Mouse (Mus musculus) midbrain, embryonic 10.5 days (tissue): ENCODE results near the gene Dcst1. TPM values are rescaled to one million over a fixed set of nuclear protein-coding genes. Genes with fewer than 3 reads are reported as not detected.

ENCODE experiments used
- DNase-seq: peaks from one replicate; pipeline ENCODE4 v3.0.0-alpha.2; 2017; ENCODE audit warnings: low spot score
- H3K27ac ChIP-seq: fragments of 300-500 bp; sonication (generic); replicated peaks from 2 replicates; pipeline ENCODE4 v1.5.1; 2016; ENCODE audit warnings: mild to moderate bottlenecking
- H3K27me3 ChIP-seq: fragments of 300-500 bp; sonication (generic); 2 replicates; pipeline ENCODE4 v1.6.1; 2016; ENCODE audit warnings: low read depth, mild to moderate bottlenecking; ENCODE audit not compliant: poor library complexity, severe bottlenecking
- H3K36me3 ChIP-seq: fragments of 300-500 bp; sonication (generic); 2 replicates; pipeline ENCODE4 v1.6.1; 2016; ENCODE audit warnings: mild to moderate bottlenecking, moderate library complexity
- H3K4me1 ChIP-seq: fragments of 300-500 bp; sonication (generic); 2 replicates; pipeline ENCODE4 v1.6.1; 2016
- H3K4me3 ChIP-seq: fragments of 300-500 bp; sonication (generic); 2 replicates; pipeline ENCODE4 v1.5.1; 2016; ENCODE audit warnings: mild to moderate bottlenecking, moderate library complexity
- H3K9me3 ChIP-seq: fragments of 300-500 bp; sonication (generic); replicated peaks from 2 replicates; pipeline ENCODE4 v1.6.1; 2016; ENCODE audit warnings: mild to moderate bottlenecking
- WGBS: fragments of 180-500 bp; shearing (Covaris S2); methylation state at CpG from one replicate; pipeline ENCODE4 v1.1.7; 2016; 5-methylcytosine and 5-hydroxymethylcytosine counted together
- polyA plus RNA-seq: library from polyadenylated mRNA; unstranded; fragments of >200 nt; fragmentation: Nextera tagmentation; extraction: Ambion mirVana; gene quantifications from 2 replicates; pipeline ENCODE4 v1.2.1, GENCODE M21; 2016

Gene Dcst1
- polyA plus RNA-seq, 1 experiment from 2014 or later, result 0.11 TPM

DNA sequence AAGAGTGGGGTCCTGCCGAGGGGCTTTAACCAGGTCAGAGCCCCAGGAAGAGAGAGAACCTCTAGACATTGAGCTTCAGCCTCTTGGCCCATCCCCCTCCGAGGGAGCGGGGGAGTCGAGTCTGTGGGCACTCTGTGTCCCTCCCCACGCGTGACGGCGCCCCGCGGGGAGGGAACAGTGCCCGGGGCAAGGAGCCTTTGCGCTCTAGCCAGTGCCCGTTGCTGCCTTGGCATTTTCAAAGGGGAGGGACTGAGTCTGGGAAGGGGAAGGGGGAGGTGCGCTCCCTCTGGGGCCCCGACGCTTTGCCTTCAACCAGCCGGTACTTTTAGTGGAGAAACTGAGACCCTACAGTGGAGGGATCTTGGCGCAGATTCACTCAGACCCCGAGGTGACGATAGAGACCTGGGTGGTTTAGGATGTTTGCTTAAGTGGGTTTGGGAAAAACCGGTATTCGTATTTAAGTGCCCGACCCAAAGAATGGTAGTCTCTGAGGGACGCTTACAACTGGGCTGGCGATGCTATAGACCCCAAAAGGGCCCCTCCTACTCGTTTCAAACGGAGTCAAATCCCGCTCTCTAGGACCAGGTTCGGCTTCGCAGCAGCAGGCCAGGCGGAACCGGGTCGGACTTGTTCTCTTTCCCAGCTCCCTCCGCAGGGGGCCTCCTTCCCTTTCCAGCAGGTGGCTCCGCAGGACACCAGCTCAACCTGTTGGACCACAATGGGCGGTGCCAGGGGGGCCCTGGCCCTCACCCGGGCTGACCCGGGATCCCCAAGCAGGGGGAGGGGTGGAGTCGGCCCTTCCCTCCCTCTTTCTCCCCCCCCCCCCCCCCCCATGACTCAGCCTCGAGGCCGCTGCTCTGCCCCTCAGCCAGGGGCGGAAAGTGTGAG lies 29.2 kb upstream of the Dcst1 start, which contains the start of gene Zbtb7b:
Gene Zbtb7b (minus strand): TSS at position 771 of the 888 bp plus-strand sequence.
- DNase-seq, result peak; percentile 70
- H3K27ac ChIP-seq, result peak within 1 kb of the TSS; percentile 88
- H3K4me3 ChIP-seq, result peak within 1 kb of the TSS; percentile 61
- H3K9me3 ChIP-seq, result no peaks in the 10 kb centered on the region
- peaks cover 49% of the 10 kb centered on the region for H3K27me3 ChIP-seq
- WGBS, result 0% methylated on average over 41 of the region's 42 CpGs
- H3K36me3 ChIP-seq, result no peaks in the 10 kb centered on the region
- peaks cover 69% of the 10 kb centered on the region for H3K4me1 ChIP-seq

DNA sequence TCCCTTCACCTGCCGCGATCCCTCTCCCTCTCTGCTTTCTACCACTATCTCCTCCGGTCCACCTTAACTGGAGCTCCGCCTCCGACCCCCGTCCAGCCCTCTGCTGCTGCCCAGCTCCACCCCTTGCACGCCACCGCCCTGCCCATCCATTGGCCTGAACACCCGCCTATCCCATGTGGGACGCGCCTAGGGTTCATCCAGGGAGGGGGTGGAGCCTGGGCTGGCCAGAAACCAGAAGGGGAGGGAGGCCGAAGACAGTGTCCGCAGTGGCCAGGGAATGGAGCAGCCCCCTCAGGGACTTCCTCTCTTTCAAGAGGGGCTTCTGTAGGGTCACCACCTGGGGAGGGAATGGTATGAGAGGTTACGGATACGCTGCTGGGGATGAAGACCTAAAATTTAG lies 28.6 kb upstream of the Dcst1 start:
- H3K4me3 ChIP-seq, result peak overlapping the region; percentile 61
- peaks cover 71% of the 10 kb centered on the region for H3K4me1 ChIP-seq
- 0% methylated on average over 15 of the region's 15 CpGs for WGBS
- peak overlapping the region; percentile 88 for H3K27ac ChIP-seq
- peak; percentile 98 for DNase-seq
- peaks cover 49% of the 10 kb centered on the region for H3K27me3 ChIP-seq
- H3K9me3 ChIP-seq, result no peaks in the 10 kb centered on the region
- H3K36me3 ChIP-seq, result no peaks in the 10 kb centered on the region

DNA sequence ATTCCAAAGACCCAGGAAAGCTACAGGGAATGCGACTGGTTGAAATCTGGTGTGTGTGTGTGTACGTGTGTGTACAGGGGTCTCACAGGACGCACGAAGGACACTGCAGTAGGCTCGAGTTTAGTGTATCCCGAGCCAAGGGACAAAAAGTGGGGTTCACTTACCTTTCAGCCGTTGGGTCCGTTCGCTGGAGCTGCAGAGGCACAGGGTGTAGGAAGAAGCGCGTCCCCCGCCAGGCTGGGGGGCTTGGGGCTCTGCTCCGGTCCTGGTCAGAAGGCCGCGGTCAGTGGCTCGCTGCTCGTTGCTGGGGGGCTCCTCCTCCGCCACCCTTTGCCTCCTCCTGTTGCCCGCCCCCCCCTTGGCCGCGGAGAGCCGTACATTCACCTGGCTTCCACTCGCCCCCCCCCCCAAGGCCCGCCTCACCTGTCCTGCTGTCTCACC lies 27.8 kb upstream of the Dcst1 start:
- under 1% methylated on average over 21 of the region's 24 CpGs for WGBS
- H3K27me3 ChIP-seq, result peaks cover 49% of the 10 kb centered on the region
- H3K4me1 ChIP-seq, result peaks cover 77% of the 10 kb centered on the region

DNA sequence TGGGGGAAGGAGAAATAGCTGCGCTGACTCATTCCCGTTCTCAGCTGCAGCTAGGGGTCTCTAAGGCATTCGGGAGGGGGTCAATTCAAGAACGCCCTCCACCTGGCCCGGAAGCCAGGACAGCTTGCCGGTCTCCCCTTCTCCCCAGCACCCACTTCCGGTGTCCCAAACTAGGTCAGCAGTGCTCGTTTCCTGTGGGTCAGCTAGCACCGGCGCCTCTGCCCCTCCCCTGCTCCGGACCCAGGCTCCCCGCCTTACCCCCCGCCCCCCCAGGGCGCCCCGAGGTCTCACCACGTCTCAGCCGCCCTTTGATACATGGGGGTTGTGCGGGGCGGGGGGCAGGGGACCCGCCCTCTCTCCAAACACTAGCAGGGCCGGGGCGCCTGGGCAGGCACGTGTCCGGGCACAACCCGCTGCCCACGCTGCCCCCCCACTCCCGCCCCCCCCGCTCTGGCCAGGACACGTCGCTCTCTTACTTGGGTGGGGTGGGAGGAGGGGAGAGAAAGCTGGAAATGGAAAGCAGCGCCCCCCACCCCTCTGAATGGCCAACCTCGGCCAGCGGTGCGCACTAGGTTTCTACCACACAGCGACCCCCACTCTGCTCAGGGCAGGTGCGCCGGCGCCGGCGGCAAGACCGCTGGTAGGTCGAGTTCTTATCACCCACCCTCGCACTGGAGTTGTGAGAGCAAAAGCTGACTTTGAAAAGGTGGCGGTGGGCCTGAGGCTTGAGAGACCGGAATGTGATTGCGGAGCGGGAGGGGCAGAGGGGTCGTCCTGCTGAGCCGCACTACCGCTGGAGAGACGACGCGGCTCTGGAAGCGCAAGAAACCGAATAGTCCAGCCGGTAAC lies 26.8 kb upstream of the Dcst1 start:
- H3K27ac ChIP-seq, result peak overlapping the region; percentile 88
- peak overlapping the region; percentile 61 for H3K4me3 ChIP-seq
- DNase-seq, result peak; percentile 63
- WGBS, result under 1% methylated on average over 55 of the region's 56 CpGs
- H3K27me3 ChIP-seq, result peaks cover 54% of the 10 kb centered on the region
- peaks cover 86% of the 10 kb centered on the region for H3K4me1 ChIP-seq
- H3K36me3 ChIP-seq, result no peaks in the 10 kb centered on the region
- H3K9me3 ChIP-seq, result no peaks in the 10 kb centered on the region

More for the DNA sequence above, 27.8 kb upstream of the Dcst1 start:
- H3K4me3 ChIP-seq, result peak overlapping the region; percentile 61
- DNase-seq, result no peak
- H3K36me3 ChIP-seq, result no peaks in the 10 kb centered on the region
- H3K27ac ChIP-seq, result peak overlapping the region; percentile 88
- no peaks in the 10 kb centered on the region for H3K9me3 ChIP-seq

DNA sequence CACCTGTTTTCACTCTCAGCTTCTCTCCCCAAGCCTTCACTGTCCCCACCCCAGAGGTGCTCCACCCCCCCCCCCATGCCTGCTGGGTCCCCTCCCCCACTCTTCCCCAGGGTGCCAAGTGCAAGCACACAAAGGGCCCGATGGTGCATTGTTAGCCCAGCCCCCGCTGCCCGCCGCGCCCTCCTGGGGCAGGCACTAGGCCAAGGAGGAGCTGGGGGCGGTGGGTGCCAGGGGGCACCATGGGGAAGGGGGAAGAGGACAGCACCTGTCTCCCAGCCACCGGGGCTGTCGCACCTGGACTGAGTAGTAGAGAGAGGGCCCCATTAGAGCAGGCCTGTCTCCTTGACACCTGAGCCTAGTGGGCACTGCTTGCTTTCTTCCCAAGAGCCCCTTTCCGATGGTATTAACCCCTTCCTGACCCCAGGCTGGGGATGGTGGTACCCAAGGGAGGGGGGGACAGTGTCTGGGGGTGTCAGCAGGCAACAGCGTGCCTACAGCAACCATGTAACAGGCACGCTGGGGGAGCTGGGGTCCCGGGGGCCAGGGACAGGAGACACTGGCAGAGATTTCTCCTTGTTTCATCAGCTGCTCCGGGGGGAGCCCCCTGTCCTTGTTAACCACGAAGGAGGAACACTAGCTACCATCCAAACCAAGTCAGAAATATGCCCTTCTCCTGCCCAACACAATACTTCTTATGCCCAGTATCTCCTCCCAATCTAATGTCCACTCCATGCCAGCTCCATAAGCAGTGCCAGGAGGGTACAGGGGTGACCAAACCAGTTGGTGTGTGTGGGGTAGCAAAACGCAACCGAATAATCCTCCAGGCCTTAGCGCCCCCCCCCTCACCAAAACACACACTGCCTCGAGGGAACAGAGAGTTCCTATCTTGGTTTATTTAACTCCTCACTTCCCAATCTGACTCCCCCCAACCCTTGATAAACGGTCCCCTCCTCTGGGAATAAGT lies 25.9 kb upstream of the Dcst1 start:
- H3K27me3 ChIP-seq, result peaks cover 60% of the 10 kb centered on the region
- no peaks in the 10 kb centered on the region for H3K36me3 ChIP-seq
- H3K4me3 ChIP-seq, result peak overlapping the region; percentile 61
- H3K4me1 ChIP-seq, result peaks cover 81% of the 10 kb centered on the region
- H3K27ac ChIP-seq, result peak overlapping the region; percentile 88
- WGBS, result 14% methylated on average over 19 of the region's 19 CpGs
- no peaks in the 10 kb centered on the region for H3K9me3 ChIP-seq
- no peak for DNase-seq

DNA sequence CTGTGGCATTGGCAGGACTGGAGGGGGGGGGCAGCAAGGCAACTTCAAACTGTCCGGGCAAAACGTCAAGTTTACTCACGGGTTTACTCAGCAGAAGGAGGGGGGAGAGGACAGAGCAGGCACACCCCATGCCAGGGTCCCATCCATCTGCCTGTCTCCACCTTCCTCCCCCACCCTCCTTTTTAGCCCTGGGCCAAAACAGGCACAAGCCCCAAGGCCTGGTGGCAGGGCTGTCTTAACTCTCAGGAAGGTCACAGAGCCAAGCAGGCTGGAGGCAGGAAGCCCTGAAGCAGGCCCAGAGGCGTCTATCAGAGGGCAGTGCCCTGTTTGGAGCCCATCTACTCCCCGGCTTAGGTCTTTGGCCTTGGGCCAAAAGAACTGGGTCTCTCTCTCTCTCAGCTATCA lies 25.1 kb upstream of the Dcst1 start:
- peaks cover 79% of the 10 kb centered on the region for H3K4me1 ChIP-seq
- no peak for DNase-seq
- H3K4me3 ChIP-seq, result peak overlapping the region; percentile 61; the same call in 1 of the 2 replicates
- no peak overlapping the region for H3K27ac ChIP-seq
- 71% methylated on average over 5 of the region's 5 CpGs for WGBS
- H3K36me3 ChIP-seq, result no peaks in the 10 kb centered on the region
- H3K9me3 ChIP-seq, result no peaks in the 10 kb centered on the region
- peaks cover 61% of the 10 kb centered on the region for H3K27me3 ChIP-seq

DNA sequence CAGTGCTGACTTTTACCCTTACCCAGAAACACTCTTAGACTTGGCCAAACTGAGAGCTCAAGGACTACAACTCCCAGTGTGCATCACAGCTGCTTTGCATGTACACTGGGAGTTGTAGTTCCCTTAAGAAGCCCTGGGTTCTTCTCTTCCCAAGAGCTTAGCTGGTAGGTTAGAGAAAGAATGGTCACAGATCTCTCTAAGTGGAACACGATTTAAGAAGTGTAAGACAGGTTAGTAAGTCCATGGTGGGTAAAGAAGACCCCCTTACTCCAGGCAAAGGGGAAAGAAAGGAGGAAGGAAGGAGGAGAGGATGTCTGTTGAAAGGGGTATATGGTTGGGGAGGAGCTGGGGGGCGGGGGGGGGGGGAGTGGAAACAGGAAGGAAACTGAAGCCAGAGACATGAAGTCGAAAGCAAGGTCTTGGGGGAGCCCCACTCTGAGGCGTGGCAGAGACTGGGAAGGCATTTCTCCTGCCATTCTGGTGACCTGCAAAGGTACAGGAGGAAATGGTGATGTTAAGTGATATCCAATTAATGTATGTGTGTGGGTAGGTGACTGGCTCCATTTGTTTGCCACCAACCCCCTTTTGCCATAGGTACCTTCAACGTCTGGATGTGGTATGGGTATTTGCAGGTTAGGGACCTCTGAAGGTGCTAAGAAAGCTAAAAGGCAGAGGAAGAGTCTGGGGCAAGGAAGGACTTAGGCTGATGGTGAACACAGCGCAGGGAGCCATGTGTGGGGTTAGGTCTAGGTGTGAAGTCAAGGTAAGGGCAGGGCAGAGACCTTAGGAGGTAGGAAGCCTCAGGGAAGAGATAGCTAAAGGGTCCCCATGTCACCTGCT lies 24.1 kb upstream of the Dcst1 start:
- no peak for DNase-seq
- WGBS, result 74% methylated on average over 6 of the region's 6 CpGs
- Histone ChIP-seq H3K36me3 (no peaks in the 10 kb centered on the region), H3K27ac (no peak overlapping the region), H3K27me3 (peaks cover 64% of the 10 kb centered on the region), H3K4me3 (no peak overlapping the region), H3K9me3 (no peaks in the 10 kb centered on the region), H3K4me1 (peaks cover 79% of the 10 kb centered on the region)

DNA sequence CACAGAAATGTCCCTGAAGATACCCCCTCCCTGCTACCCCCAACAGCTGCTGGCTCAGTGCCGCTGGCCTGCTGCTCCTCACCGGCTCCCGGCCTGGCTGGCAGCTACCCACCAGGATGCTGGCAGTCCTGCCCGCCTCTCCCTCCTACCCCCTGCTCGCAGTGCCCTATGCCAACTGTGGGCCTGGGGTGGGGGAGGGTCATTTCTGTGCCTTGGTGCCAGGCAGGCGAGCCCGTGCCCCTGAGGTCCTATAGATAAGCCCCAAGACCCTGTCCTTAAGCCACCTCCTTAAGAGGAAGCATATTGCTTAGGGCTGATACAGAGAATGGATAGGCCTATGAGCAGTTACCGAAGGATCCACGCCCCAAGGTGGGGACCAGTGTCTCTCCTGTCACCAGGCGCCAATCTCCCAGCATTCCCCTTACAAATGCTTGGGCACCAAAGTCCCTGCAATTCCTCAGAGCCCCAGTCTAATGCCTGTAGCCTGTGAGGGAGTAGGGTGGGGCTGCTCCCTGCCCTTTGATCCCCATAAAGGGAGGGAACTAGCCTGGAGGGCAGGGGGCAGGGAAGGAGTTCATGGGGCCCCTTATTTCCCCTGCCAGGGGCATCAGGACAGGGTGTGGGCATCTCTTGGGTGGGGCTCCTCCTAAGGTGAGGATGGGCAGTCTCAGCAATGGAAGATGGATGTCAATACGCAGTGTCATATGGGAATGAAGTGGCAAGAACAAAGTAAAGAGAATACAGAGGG lies 23.3 kb upstream of the Dcst1 start:
- H3K4me1 ChIP-seq, result peaks cover 74% of the 10 kb centered on the region
- H3K4me3 ChIP-seq, result no peak overlapping the region
- DNase-seq, result no peak
- H3K27me3 ChIP-seq, result peaks cover 64% of the 10 kb centered on the region
- no peaks in the 10 kb centered on the region for H3K9me3 ChIP-seq
- 79% methylated on average over 11 of the region's 11 CpGs for WGBS
- H3K36me3 ChIP-seq, result no peaks in the 10 kb centered on the region
- H3K27ac ChIP-seq, result 0 out of 2 replicates have a peak overlapping the region, but pooled peaks have one; percentile 19

DNA sequence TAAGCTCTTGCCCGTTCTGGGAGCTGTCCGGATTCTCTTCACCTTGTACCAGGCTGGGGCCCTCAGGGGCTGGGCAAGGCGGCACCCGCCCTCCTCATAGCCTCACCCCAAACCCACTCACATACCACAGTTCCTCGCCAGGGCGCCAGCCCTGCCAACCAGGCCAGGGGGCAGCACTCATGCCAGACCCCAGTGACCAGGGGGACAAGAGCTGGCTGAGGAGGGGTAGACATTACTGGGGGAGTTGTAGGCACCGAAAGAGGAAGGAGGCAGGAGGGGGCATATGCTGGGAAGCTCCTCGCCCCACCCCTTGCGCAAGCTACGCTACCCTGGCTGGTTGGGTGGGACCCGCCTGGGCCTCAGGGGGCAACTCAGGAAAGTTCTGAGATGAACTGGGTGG lies 22.6 kb upstream of the Dcst1 start:
- Histone ChIP-seq H3K36me3 (no peaks in the 10 kb centered on the region), H3K9me3 (no peaks in the 10 kb centered on the region), H3K27ac (0 out of 2 replicates have a peak overlapping the region, but pooled peaks have one; percentile 46), H3K27me3 (peaks cover 58% of the 10 kb centered on the region), H3K4me1 (peaks cover 67% of the 10 kb centered on the region), H3K4me3 (peak overlapping the region; percentile 18; the same call in 1 of the 2 replicates)
- 67% methylated on average over 11 of the region's 11 CpGs for WGBS
- no peak for DNase-seq

DNA sequence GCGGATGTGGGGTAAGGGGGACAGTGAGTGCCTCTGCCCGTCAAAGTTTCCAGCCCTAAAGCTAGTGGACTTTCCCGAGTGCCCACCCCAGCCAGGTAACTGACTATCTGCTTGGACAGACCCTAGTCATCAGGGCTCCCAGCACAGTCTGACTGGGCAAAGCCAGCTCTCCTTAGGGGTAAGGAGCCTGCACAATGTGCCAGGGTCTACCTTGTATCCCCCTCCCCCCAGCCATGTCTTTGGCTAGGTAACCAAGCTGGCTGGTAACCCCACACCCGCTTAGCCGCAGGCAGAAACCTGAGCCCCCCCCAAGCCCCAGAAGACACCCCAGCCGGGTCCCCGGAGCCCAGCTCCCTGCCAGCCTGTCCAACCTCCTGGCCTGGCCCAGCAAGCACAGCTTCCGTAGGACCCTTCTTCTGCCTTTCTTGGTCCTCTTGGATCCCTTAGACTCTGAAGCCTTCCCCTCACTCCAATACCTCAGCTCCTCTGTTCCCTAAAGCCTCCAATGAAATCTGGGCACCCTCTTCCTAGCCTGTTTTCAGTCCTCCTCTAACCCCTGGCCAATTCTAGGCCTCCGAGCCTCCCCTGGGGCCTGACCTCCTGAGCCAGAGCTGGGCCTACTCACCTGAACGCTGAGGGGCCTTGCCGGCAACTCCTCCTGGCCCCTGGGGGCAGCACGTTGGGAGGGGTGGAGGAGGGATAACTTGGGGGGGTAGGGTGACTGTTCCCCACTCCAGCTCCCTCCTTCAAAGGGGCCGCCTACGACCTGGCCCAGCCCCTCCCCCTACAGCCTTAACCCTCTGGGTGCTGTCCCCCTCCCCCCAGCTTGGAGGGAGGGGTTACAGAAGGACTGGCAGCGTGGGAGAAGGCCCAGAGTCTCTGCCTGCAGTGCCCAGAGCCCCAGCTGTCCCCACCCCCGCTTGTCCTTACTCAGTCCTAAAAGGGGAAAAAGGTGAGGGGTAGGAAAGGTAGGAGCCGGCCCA lies 21.7 kb upstream of the Dcst1 start:
- H3K27me3 ChIP-seq, result peaks cover 49% of the 10 kb centered on the region
- peak overlapping the region; percentile 46; the same call in 1 of the 2 replicates for H3K27ac ChIP-seq
- H3K36me3 ChIP-seq, result no peaks in the 10 kb centered on the region
- H3K9me3 ChIP-seq, result no peaks in the 10 kb centered on the region
- DNase-seq, result no peak
- 53% methylated on average over 17 of the region's 17 CpGs for WGBS
- 0 out of 2 replicates have a peak overlapping the region, but pooled peaks have one; percentile 12 for H3K4me3 ChIP-seq
- H3K4me1 ChIP-seq, result peaks cover 59% of the 10 kb centered on the region
